Comparison of ENCODE assay signal across 16 mouse cellular contexts in the genomic region with DNA sequence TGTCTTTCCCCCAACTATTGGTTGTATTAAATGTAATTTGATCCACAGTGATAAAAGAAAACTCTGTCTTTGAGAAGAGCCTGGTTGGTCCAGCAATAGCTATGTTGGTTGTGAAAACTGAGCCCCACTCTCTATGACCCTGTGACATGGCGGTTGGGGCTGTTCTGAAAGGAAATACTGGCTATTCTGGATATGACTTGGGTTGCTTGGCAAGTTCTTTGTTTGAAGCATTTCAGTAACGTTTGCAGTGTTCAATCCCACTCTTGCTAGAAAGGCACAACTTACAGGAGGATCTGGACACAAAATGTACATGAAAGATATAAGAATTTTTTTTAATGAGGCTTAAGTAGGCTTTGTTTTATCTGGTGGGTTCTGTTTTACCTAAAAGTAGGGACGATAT. TPM values are rescaled to one million over a fixed set of nuclear protein-coding genes. Genes with fewer than 3 reads are reported as not detected.
DNase-seq lines count a peak whose midpoint lies in the region; TF ChIP-seq lines count a peak whose summit lies in the region.
"Had no signal": no experiment of that assay in that cellular context is flagged by ENCODE, and none has a peak within 500 bp of the region (broad histone marks: within the 10 kb centered on the region; RNA-seq: fewer than 3 reads in every experiment).

No protein-coding gene starts in this region.

- peaks cover 24 to 54% of the 10 kb centered on the region in 2 experiments for H3K4me1 ChIP-seq in CH12.LX (ENCODE audit: control insufficient read depth in 1 of 2, insufficient read depth in 2 of 2)

- no peak for TF ChIP-seq RAD21 in CH12.LX (IDR thresholded peaks at IDR 0.05; ENCODE audit: low read depth, low read length)

- no peak overlapping the region; the same call in 1 of the 2 replicates for H3K9ac ChIP-seq in CH12.LX (ENCODE audit: insufficient read depth, low read depth)

- no peaks in the 10 kb centered on the region for H3K79me2 ChIP-seq in CH12.LX (replicated peaks; ENCODE audit: control insufficient read depth, extremely low read depth, insufficient read depth, poor library complexity, severe bottlenecking)

- dilution Hi-C loops in CH12.LX (cut with MboI; ENCODE audit: extremely low pct_ligation_motif_present, extremely low pct_unique_long_range_greater_than_20kb, low sequenced_read_pairs): no loop called here

- no peaks in the 10 kb centered on the region for H3K9me3 ChIP-seq in CH12.LX (replicated peaks; ENCODE audit: low read length)

- no peak overlapping the region for H3K27ac ChIP-seq in CH12.LX (ENCODE audit: insufficient read depth, low read depth)

- no peaks in the 10 kb centered on the region for H3K36me3 ChIP-seq in CH12.LX (replicated peaks in 1 of 2; ENCODE audit: control insufficient read depth in 1 of 2, insufficient read depth in 1 of 2, low read length in 1 of 2)
- H3K36me3 ChIP-seq: G1E had no signal

- no peak overlapping the region for H3K4me3 ChIP-seq in CH12.LX (replicated peaks in 1 of 3; ENCODE audit: low read depth in 2 of 3, low read length in 2 of 3, poor library complexity in 1 of 3)

- no peak for TF ChIP-seq CTCF in CH12.LX (conservative IDR thresholded peaks at IDR 0.05 in 1 of 2, IDR thresholded peaks at IDR 0.05 in 1 of 2; ENCODE audit: low read depth in 2 of 2, low read length in 2 of 2)

- no peak for DNase-seq in CH12.LX (ENCODE audit: extremely low read depth)
- no peak for DNase-seq in right cerebral cortex, adult 18-20 months
- DNase-seq: adrenal gland, adult 2 months; adrenal gland, adult 8-10 months; adrenal gland, postnatal 10 days; adrenal gland, postnatal 14 days; adrenal gland, postnatal 25 days; adrenal gland, postnatal 36 days; B cell, adult 2 months; cerebellum, adult 11 months; cerebellum, adult 11-12 months; cerebellum, adult 18-20 months; cerebellum, adult 2 months; cerebellum, adult 8-10 months had no signal

- H3K4me2 ChIP-seq in CH12.LX (ENCODE audit: insufficient read depth, low read depth, poor library complexity, severe bottlenecking): no peak overlapping the region

- H3K27me3 ChIP-seq in CH12.LX (replicated peaks): no peaks in the 10 kb centered on the region
- H3K27me3 ChIP-seq: Patski had no signal

- peak; percentile 58; the same call in 1 of the 2 replicates for TF ChIP-seq EP300 in CH12.LX (IDR thresholded peaks at IDR 0.05; ENCODE audit: low read length)

- no peak for TF ChIP-seq POLR2A in CH12.LX (IDR thresholded peaks at IDR 0.05; ENCODE audit: low read depth, low read length)

- in situ Hi-C loops in CH12.LX (cut with MboI; ENCODE audit: low pct_ligation_motif_present, low pct_unique_long_range_greater_than_20kb, low sequenced_read_pairs): loop anchor here (25.0 kb wide), 2 partner anchors 200 to 800 kb away; no protein-coding TSS in a partner anchor

TF ChIP-seq in CH12.LX, 34 proteins besides CTCF, POLR2A, EP300 and RAD21:
- TF ChIP-seq MAFK (IDR thresholded peaks at IDR 0.05; ENCODE audit: insufficient replicate concordance, low read length): no peak
- TF ChIP-seq POLR2AphosphoS2 (IDR thresholded peaks at IDR 0.05; ENCODE audit: low read depth, low read length): no peak
- no peak for TF ChIP-seq ZC3H11A (IDR thresholded peaks at IDR 0.05; ENCODE audit: low read depth, low read length)
- no peak for TF ChIP-seq ETS1 (conservative IDR thresholded peaks at IDR 0.05; ENCODE audit: low read depth, low read length)
- no peak for TF ChIP-seq MAZ (IDR thresholded peaks at IDR 0.05; ENCODE audit: low read depth, low read length)
- peak; percentile 26; the same call in 1 of the 2 replicates for TF ChIP-seq CHD2 (IDR thresholded peaks at IDR 0.05; ENCODE audit: low read length)
- no peak for TF ChIP-seq KAT2A (IDR thresholded peaks at IDR 0.05; ENCODE audit: insufficient replicate concordance, low read length)
- no peak for TF ChIP-seq USF1 (IDR thresholded peaks at IDR 0.05; ENCODE audit: low read depth, low read length)
- TF ChIP-seq NRF1 (IDR thresholded peaks at IDR 0.05; ENCODE audit: low read depth, low read length): no peak
- TF ChIP-seq E2F4 (IDR thresholded peaks at IDR 0.05; ENCODE audit: insufficient replicate concordance, low read depth, low read length): no peak
- peak; percentile 36; the same call in 1 of the 2 replicates for TF ChIP-seq BHLHE40 (IDR thresholded peaks at IDR 0.05; ENCODE audit: low read depth, low read length)
- TF ChIP-seq GABPA (IDR thresholded peaks at IDR 0.05; ENCODE audit: insufficient replicate concordance, low read depth, low read length): no peak
- TF ChIP-seq CHD1 (IDR thresholded peaks at IDR 0.05; ENCODE audit: low read depth, low read length): no peak
- TF ChIP-seq ZKSCAN1 (IDR thresholded peaks at IDR 0.05; ENCODE audit: borderline replicate concordance, low read depth, low read length): no peak
- TF ChIP-seq RCOR1 (conservative IDR thresholded peaks at IDR 0.05; ENCODE audit: low read depth, low read length): 0 out of 2 replicates have a peak, but pooled peaks have one; percentile 56
- no peak for TF ChIP-seq NELFE (IDR thresholded peaks at IDR 0.05; ENCODE audit: low read depth, low read length)
- no peak for TF ChIP-seq SMC3 (IDR thresholded peaks at IDR 0.05; ENCODE audit: low read depth, low read length)
- no peak for TF ChIP-seq TCF12 (IDR thresholded peaks at IDR 0.05; ENCODE audit: low read depth, low read length)
- TF ChIP-seq MXI1 (IDR thresholded peaks at IDR 0.05; ENCODE audit: low read depth, low read length): no peak
- peak; percentile 23; the same call in 1 of the 2 replicates for TF ChIP-seq ZNF384 (IDR thresholded peaks at IDR 0.05; ENCODE audit: low read depth, low read length)
- TF ChIP-seq HCFC1 (IDR thresholded peaks at IDR 0.05; ENCODE audit: low read depth, low read length): no peak
- TF ChIP-seq ZMIZ1 (IDR thresholded peaks at IDR 0.05; ENCODE audit: low read depth, low read length): no peak
- no peak for TF ChIP-seq USF2 (conservative IDR thresholded peaks at IDR 0.05; ENCODE audit: low read depth, low read length)
- TF ChIP-seq JUN (IDR thresholded peaks at IDR 0.05; ENCODE audit: insufficient read depth, low read depth, low read length): peak; percentile 38; the same call in 1 of the 2 replicates
- peak; percentile 87 for TF ChIP-seq IRF4 (IDR thresholded peaks at IDR 0.05; ENCODE audit: low read depth, low read length)
- TF ChIP-seq JUND (conservative IDR thresholded peaks at IDR 0.05; ENCODE audit: low read depth, low read length): peak; percentile 39; the same call in 1 of the 2 replicates
- TF ChIP-seq ELF1 (IDR thresholded peaks at IDR 0.05; ENCODE audit: low read depth, low read length): no peak
- no peak for TF ChIP-seq SIN3A (IDR thresholded peaks at IDR 0.05; ENCODE audit: low read length)
- TF ChIP-seq UBTF (IDR thresholded peaks at IDR 0.05; ENCODE audit: low read depth, low read length): no peak
- 0 out of 2 replicates have a peak, but pooled peaks have one; percentile 37 for TF ChIP-seq MEF2A (IDR thresholded peaks at IDR 0.05; ENCODE audit: borderline replicate concordance, low read depth, low read length)
- no peak for TF ChIP-seq MYC (IDR thresholded peaks at IDR 0.05; ENCODE audit: low read depth, low read length)
- no peak for TF ChIP-seq PAX5 (IDR thresholded peaks at IDR 0.05; ENCODE audit: low read length)
- TF ChIP-seq TBP (conservative IDR thresholded peaks at IDR 0.05; ENCODE audit: low read depth, low read length): no peak
- TF ChIP-seq MAX (IDR thresholded peaks at IDR 0.05; ENCODE audit: low read length): no peak

RNA-seq across cellular contexts. Expression of a gene that starts 54.1 kb away (rescaled TPM):
- total RNA-seq in CH12.LX (2012; rRNA removed): 45.2 and 56.1 TPM in 2 replicates
- 72.8 and 77.1 TPM in 2 replicates for total RNA-seq in CH12.LX (2014; rRNA removed)
- polyA plus RNA-seq in CH12.LX (2012; ENCODE audit: insufficient read length, low read depth): 61.1 and 68.0 TPM in 2 replicates
